Mouse (Mus musculus) CH12.LX (cell line): ENCODE results near the gene Esr1. TPM values are rescaled to one million over a fixed set of nuclear protein-coding genes. Genes with fewer than 3 reads are reported as not detected.

Source experiments
- DNase-seq: peaks from one replicate; pipeline ENCODE4 v3.0.0-alpha.2; 2013; ENCODE audit errors: extremely low read depth
- H3K27ac ChIP-seq: 2 replicates; pipeline ENCODE4 v1.5.1; 2012; ENCODE audit warnings: low read depth, mild to moderate bottlenecking, control low read depth, moderate library complexity; ENCODE audit not compliant: insufficient read depth
- H3K27me3 ChIP-seq: replicated peaks from 2 replicates; pipeline ENCODE3; 2012; ENCODE audit warnings: inconsistent platforms
- H3K36me3 ChIP-seq, 2 experiments: replicated peaks in 1 of 2; 2 replicates each; pipeline versions ENCODE3 to v1.6.1; 2012; ENCODE audit warnings: inconsistent platforms in 1 of 2, low read length in 1 of 2, mild to moderate bottlenecking in 1 of 2, mixed read lengths in 1 of 2, moderate library complexity in 1 of 2; ENCODE audit not compliant: control insufficient read depth in 1 of 2, insufficient read depth in 1 of 2
- H3K4me1 ChIP-seq, 2 experiments: 2 replicates each; pipeline ENCODE4 v1.6.1; 2012; ENCODE audit warnings: inconsistent platforms in 1 of 2, moderate library complexity in 1 of 2; ENCODE audit not compliant: insufficient read depth in 2 of 2, control insufficient read depth in 1 of 2
- H3K4me2 ChIP-seq: 2 replicates; pipeline ENCODE4 v1.6.1; 2012; ENCODE audit warnings: low read depth, mild to moderate bottlenecking, control low read depth; ENCODE audit not compliant: poor library complexity, insufficient read depth, severe bottlenecking
- H3K4me3 ChIP-seq, 3 experiments: fragments of 150-350 bp in 1 of 3; sonication (generic) in 1 of 3; replicated peaks in 1 of 3; 2 replicates each; pipeline versions ENCODE3 to v1.5.1; 2011 to 2012; ENCODE audit warnings: low read depth in 2 of 3, low read length in 2 of 3, mild to moderate bottlenecking in 2 of 3, moderate library complexity in 2 of 3, control low read depth in 1 of 3, improper control_type of control experiment in 1 of 3, inconsistent platforms in 1 of 3, mixed read lengths in 1 of 3; ENCODE audit not compliant: poor library complexity in 1 of 3
- H3K79me2 ChIP-seq: replicated peaks from 2 replicates; pipeline ENCODE4 v1.6.1; 2012; ENCODE audit warnings: mild to moderate bottlenecking, moderate library complexity; ENCODE audit not compliant: control insufficient read depth, poor library complexity, insufficient read depth, severe bottlenecking; ENCODE audit errors: extremely low read depth
- H3K9ac ChIP-seq: 2 replicates; pipeline ENCODE4 v1.6.1; 2012; ENCODE audit warnings: low read depth, mild to moderate bottlenecking, control low read depth, moderate library complexity; ENCODE audit not compliant: insufficient read depth
- H3K9me3 ChIP-seq: replicated peaks from 2 replicates; pipeline ENCODE3; 2012; ENCODE audit warnings: low read length, inconsistent platforms, mixed read lengths
- CHD1 ChIP-seq: IDR thresholded peaks from 2 replicates; pipeline ENCODE4 v1.6.1; 2012; ENCODE audit warnings: low read depth, low read length, improper control_type of control experiment, inconsistent platforms
- CHD2 ChIP-seq: IDR thresholded peaks from 2 replicates; pipeline ENCODE4 v1.6.1; 2011; ENCODE audit warnings: low read length, improper control_type of control experiment
- IRF4 ChIP-seq: IDR thresholded peaks from 2 replicates; pipeline ENCODE4 v1.6.1; 2014; ENCODE audit warnings: low read depth, mild to moderate bottlenecking, inconsistent platforms, low read length, improper control_type of control experiment
- MAFK ChIP-seq: IDR thresholded peaks from 2 replicates; pipeline ENCODE4 v1.6.1; 2011; ENCODE audit warnings: low read length, improper control_type of control experiment; ENCODE audit not compliant: insufficient replicate concordance
- MAX ChIP-seq: IDR thresholded peaks from 2 replicates; pipeline ENCODE4 v1.6.1; 2011; ENCODE audit warnings: low read length, improper control_type of control experiment
- MYC ChIP-seq: IDR thresholded peaks from 2 replicates; pipeline ENCODE4 v1.6.1; 2011; ENCODE audit warnings: low read depth, mild to moderate bottlenecking, improper control_type of control experiment, low read length
- NELFE ChIP-seq: IDR thresholded peaks from 2 replicates; pipeline ENCODE4 v1.6.1; 2011; ENCODE audit warnings: low read depth, low read length, improper control_type of control experiment
- PAX5 ChIP-seq: IDR thresholded peaks from 2 replicates; pipeline ENCODE4 v1.6.1; 2012; ENCODE audit warnings: low read length, inconsistent platforms, mixed read lengths
- POLR2A ChIP-seq: IDR thresholded peaks from 2 replicates; pipeline ENCODE4 v1.6.1; 2011; ENCODE audit warnings: low read depth, mild to moderate bottlenecking, improper control_type of control experiment, low read length
- POLR2AphosphoS2 ChIP-seq: IDR thresholded peaks from 2 replicates; pipeline ENCODE4 v1.6.1; 2011; ENCODE audit warnings: low read depth, low read length, improper control_type of control experiment
- RAD21 ChIP-seq: IDR thresholded peaks from 2 replicates; pipeline ENCODE4 v1.6.1; 2011; ENCODE audit warnings: low read depth, mild to moderate bottlenecking, low read length, improper control_type of control experiment, moderate library complexity
- RCOR1 ChIP-seq: conservative IDR thresholded peaks from 2 replicates; pipeline ENCODE4 v1.6.1; 2012; ENCODE audit warnings: low read depth, mild to moderate bottlenecking, inconsistent platforms, low read length, improper control_type of control experiment
- SIN3A ChIP-seq: IDR thresholded peaks from 2 replicates; pipeline ENCODE4 v1.6.1; 2012; ENCODE audit warnings: low read length, improper control_type of control experiment, inconsistent platforms
- SMC3 ChIP-seq: IDR thresholded peaks from 2 replicates; pipeline ENCODE4 v1.6.1; 2011; ENCODE audit warnings: low read depth, low read length, improper control_type of control experiment
- TBP ChIP-seq: conservative IDR thresholded peaks from 2 replicates; pipeline ENCODE4 v1.6.1; 2011; ENCODE audit warnings: low read depth, low read length, improper control_type of control experiment
- TCF12 ChIP-seq: IDR thresholded peaks from 2 replicates; pipeline ENCODE4 v1.6.1; 2014; ENCODE audit warnings: low read depth, mild to moderate bottlenecking, inconsistent platforms, low read length, improper control_type of control experiment
- UBTF ChIP-seq: IDR thresholded peaks from 2 replicates; pipeline ENCODE4 v1.6.1; 2012; ENCODE audit warnings: low read depth, mild to moderate bottlenecking, inconsistent platforms, low read length, improper control_type of control experiment, moderate library complexity
- ZC3H11A ChIP-seq: IDR thresholded peaks from 2 replicates; pipeline ENCODE4 v1.6.1; 2012; ENCODE audit warnings: low read depth, mild to moderate bottlenecking, inconsistent platforms, low read length, improper control_type of control experiment
- ZNF384 ChIP-seq: IDR thresholded peaks from 2 replicates; pipeline ENCODE4 v1.6.1; 2012; ENCODE audit warnings: low read depth, low read length, improper control_type of control experiment, inconsistent platforms
- dilution Hi-C: fragments of 300-500 bp; cut with MboI; formaldehyde crosslinking; loops from 2 replicates; pipeline ENCODE4 v1.14.3; 2020; ENCODE audit warnings: low sequenced_read_pairs; ENCODE audit not compliant: extremely low pct_unique_long_range_greater_than_20kb, extremely low pct_ligation_motif_present
- in situ Hi-C: fragments of 300-500 bp; cut with MboI; formaldehyde crosslinking; loops from 3 replicates; pipeline ENCODE4 v1.14.3; 2019; ENCODE audit warnings: low sequenced_read_pairs, low pct_ligation_motif_present, low pct_unique_long_range_greater_than_20kb, mixed read lengths
- polyA plus RNA-seq: library from polyadenylated mRNA; unstranded; fragments of >175 nt; gene quantifications from 2 replicates; pipeline ENCODE4 v1.2.1, GENCODE M21; 2012; ENCODE audit warnings: low read depth; ENCODE audit not compliant: insufficient read length
- total RNA-seq, 2 experiments: library from RNA; depleted of rRNA; stranded (reverse); fragments of 300-350 nt in 1 of 2; fragments of >200 nt in 1 of 2; gene quantifications; 2 replicates each; pipeline ENCODE4 v1.2.3; 2012 to 2014

Esr1 gene
- total and polyA plus RNA-seq, 3 experiments = 0.63 to 1.0 (median 0.64) TPM

GRCm38 (mm10) chr10:4667006-4667405 is 55.6 kb downstream of the Esr1 start:
- Histone ChIP-seq H3K4me3 (no peak overlapping the region), H3K79me2 (no peaks in the 10 kb centered on the region), H3K9ac (no peak overlapping the region), H3K27me3 (no peaks in the 10 kb centered on the region), H3K4me1 (peaks cover 0 to 6% of the 10 kb centered on the region in 2 experiments; a peak in 1 of 4 replicates), H3K27ac (no peak overlapping the region), H3K4me2 (no peak overlapping the region; the same call in 1 of the 2 replicates), H3K36me3 (no peaks in the 10 kb centered on the region), H3K9me3 (no peaks in the 10 kb centered on the region)
- TF ChIP-seq MAFK (no peak), POLR2A (no peak), ZNF384 (no peak), ZC3H11A (no peak), IRF4 (no peak), TCF12 (no peak), POLR2AphosphoS2 (no peak), RCOR1 (no peak), MYC (no peak), SMC3 (no peak), TBP (no peak), PAX5 (no peak), RAD21 (no peak), CHD2 (no peak), CHD1 (no peak), SIN3A (no peak), NELFE (no peak)
- dilution Hi-C loops (no loop called here), in situ Hi-C loops (no loop called here)
- no peak for DNase-seq

- no peak overlapping the region for H3K4me3 ChIP-seq
- H3K9me3 ChIP-seq = no peaks in the 10 kb centered on the region
- DNase-seq = no peak
- H3K36me3 ChIP-seq = no peaks in the 10 kb centered on the region
- no peak overlapping the region for H3K9ac ChIP-seq
- H3K4me1 ChIP-seq = peaks cover 0 to 7% of the 10 kb centered on the region in 2 experiments; a peak in 1 of 4 replicates
- H3K27ac ChIP-seq = no peak overlapping the region
- TF ChIP-seq SIN3A (no peak), MAX (no peak), POLR2A (no peak), UBTF (no peak), CHD2 (no peak)
- H3K27me3 ChIP-seq = no peaks in the 10 kb centered on the region
- no peaks in the 10 kb centered on the region for H3K79me2 ChIP-seq
- dilution Hi-C loops (no loop called here), in situ Hi-C loops (no loop called here)
- H3K4me2 ChIP-seq = no peak overlapping the region
Measured at GRCm38 (mm10) chr10:4670053-4670452, 58.7 kb downstream of the Esr1 start.
